Mouse (Mus musculus) left cerebral cortex, adult 11 months (tissue): ENCODE measurements around the gene Acin1.
A peak's percentile ranks its signal among the peaks of the same experiment; 100 is the strongest.
"Not testable (repeated sequence)": the region's sequence is repeated elsewhere in the genome, so short reads cannot be mapped to it uniquely, and the experiment has no call there.

ENCODE experiments used
- DNase-seq: peaks from one replicate; pipeline ENCODE4 v3.0.0; 2022; ENCODE audit warnings: low spot score

Gene Acin1

GRCm38 (mm10) chr14:54642224-54642944 lies 44.3 kb downstream of the Acin1 start:
- no peak for DNase-seq

GRCm38 (mm10) chr14:54641305-54641969 lies 45.3 kb downstream of the Acin1 start, which contains the start of gene Cdh24:
Gene Cdh24 (minus strand): TSS chr14:54641364.
- peak; percentile 70 for DNase-seq

- no peak for DNase-seq
Observed at GRCm38 (mm10) chr14:54640946-54641304, 45.8 kb downstream of the Acin1 start, which contains the start of gene Gm17606. Gene Gm17606 (plus strand): TSS chr14:54640952.

- no peak for DNase-seq
Observed at GRCm38 (mm10) chr14:54640121-54640520, 46.6 kb downstream of the Acin1 start.

GRCm38 (mm10) chr14:54638210-54638609 lies 48.5 kb downstream of the Acin1 start:
- DNase-seq: no peak

GRCm38 (mm10) chr14:54636954-54637353 lies 49.8 kb downstream of the Acin1 start:
- DNase-seq: no peak

GRCm38 (mm10) chr14:54634182-54634581 lies 52.5 kb downstream of the Acin1 start:
- no peak for DNase-seq

GRCm38 (mm10) chr14:54632252-54632651 lies 54.5 kb downstream of the Acin1 start:
- DNase-seq: no peak

GRCm38 (mm10) chr14:54631240-54631599 lies 55.5 kb downstream of the Acin1 start:
- no peak for DNase-seq

GRCm38 (mm10) chr14:54630583-54631239 lies 56.0 kb downstream of the Acin1 start:
- DNase-seq: no peak

GRCm38 (mm10) chr14:54629797-54630196 lies 56.9 kb downstream of the Acin1 start:
- DNase-seq: no peak

GRCm38 (mm10) chr14:54628103-54628502 lies 58.6 kb downstream of the Acin1 start:
- DNase-seq: no peak

- no peak for DNase-seq
Observed at GRCm38 (mm10) chr14:54624976-54625375, 61.8 kb downstream of the Acin1 start.

GRCm38 (mm10) chr14:54623334-54623733 lies 63.4 kb downstream of the Acin1 start:
- DNase-seq: no peak

- no peak for DNase-seq
Observed at GRCm38 (mm10) chr14:54621133-54621532, 65.6 kb downstream of the Acin1 start, which contains the start of gene Psmb11. Gene Psmb11 (plus strand): TSS chr14:54621433.

- peak; percentile 86 for DNase-seq
Observed at GRCm38 (mm10) chr14:54617897-54618365, 68.8 kb downstream of the Acin1 start, which contains the start of gene Psmb5. Gene Psmb5 (minus strand): TSS chr14:54618022.

- no peak for DNase-seq
Observed at GRCm38 (mm10) chr14:54617152-54617896, 69.4 kb downstream of the Acin1 start.

GRCm38 (mm10) chr14:54616226-54616825 lies 70.4 kb downstream of the Acin1 start:
- DNase-seq: no peak

GRCm38 (mm10) chr14:54614130-54614529 lies 72.6 kb downstream of the Acin1 start:
- not testable (repeated sequence) for DNase-seq

- no peak for DNase-seq
Observed at GRCm38 (mm10) chr14:54610648-54611047, 76.1 kb downstream of the Acin1 start.

- DNase-seq: no peak
Observed at GRCm38 (mm10) chr14:54609962-54610361, 76.8 kb downstream of the Acin1 start.

- no peak for DNase-seq
Observed at GRCm38 (mm10) chr14:54609245-54609644, 77.5 kb downstream of the Acin1 start.
